8 mouse cellular contexts compared by ENCODE assay signal in genomic region chr2:64097937-64098617, GRCm38 (mm10). TPM values are rescaled to one million over a fixed set of nuclear protein-coding genes. Genes with fewer than 3 reads are reported as not detected.
DNase-seq lines count a peak whose midpoint lies in the region; ATAC-seq lines count a peak whose summit lies in the region.

Gene Fign, minus strand, starts transcription at chr2:64098038.

- H3K27ac ChIP-seq in hindbrain, embryonic 10.5 days, result peak within 1 kb of the TSS; percentile 100
- peak within 1 kb of the TSS; percentile 99 for H3K27ac ChIP-seq in lung, embryonic 15.5 days

- H3K36me3 ChIP-seq in hindbrain, embryonic 10.5 days, result no peaks in the 10 kb centered on the region
- no peaks in the 10 kb centered on the region for H3K36me3 ChIP-seq in lung, embryonic 15.5 days

- under 1% methylated on average over 47 of the region's 85 CpGs for WGBS in hindbrain, embryonic 10.5 days
- WGBS in lung, embryonic 15.5 days, result under 1% methylated on average over 77 of the region's 85 CpGs

- peak within 1 kb of the TSS; percentile 79 for H3K9ac ChIP-seq in lung, embryonic 15.5 days

- no peaks in the 10 kb centered on the region for H3K27me3 ChIP-seq in hindbrain, embryonic 10.5 days (ENCODE audit: insufficient read depth, poor library complexity, severe bottlenecking)
- H3K27me3 ChIP-seq in lung, embryonic 15.5 days, result no peaks in the 10 kb centered on the region

- H3K9me3 ChIP-seq in hindbrain, embryonic 10.5 days, result no peaks in the 10 kb centered on the region
- no peaks in the 10 kb centered on the region for H3K9me3 ChIP-seq in lung, embryonic 15.5 days

- ATAC-seq in lung, embryonic 15.5 days (ENCODE audit: borderline replicate concordance, extremely low read depth, low FRiP score, low TSS enrichment), result peak; percentile 90
- no peak for ATAC-seq in activated CD4-positive, CD25-positive, alpha-beta regulatory T cell, adult 4 months

- H3K4me2 ChIP-seq in lung, embryonic 15.5 days, result peak within 1 kb of the TSS; percentile 82

- DNase-seq in R1 (ENCODE audit: low read depth, low spot score), result peak; percentile 75
- peak; percentile 67 to 71 for DNase-seq in cerebellum, postnatal 14 days
- peak; percentile 55 to 57 for DNase-seq in frontal cortex, postnatal 14 days (ENCODE audit: low spot score in 2 of 2)
- peak; percentile 92 for DNase-seq in hindbrain, embryonic 10.5 days (ENCODE audit: low spot score)
- peak; percentile 41 to 45 for DNase-seq in layer of hippocampus, postnatal 14 days (ENCODE audit: low spot score in 2 of 2)
- DNase-seq in retina, postnatal 1 day, result peak; percentile 89

- H3K4me1 ChIP-seq in hindbrain, embryonic 10.5 days (replicated peaks), result peaks cover 45% of the 10 kb centered on the region
- peaks cover 12% of the 10 kb centered on the region for H3K4me1 ChIP-seq in lung, embryonic 15.5 days

- H3K4me3 ChIP-seq in hindbrain, embryonic 10.5 days, result peak within 1 kb of the TSS; percentile 79
- peak within 1 kb of the TSS; percentile 78 for H3K4me3 ChIP-seq in lung, embryonic 15.5 days

RNA-seq across cellular contexts. Expression of gene Fign, which starts in this region (rescaled TPM):
- polyA plus RNA-seq in hindbrain, embryonic 10.5 days (2016; fragmentation: Nextera tagmentation; extraction: Ambion mirVana), result 16.0 and 22.1 TPM in 2 replicates
- 1 to 10 TPM; 1.8 to 2.5 TPM for total RNA-seq in layer of hippocampus, postnatal 14 days (2021)
- polyA plus RNA-seq in lung, embryonic 15.5 days (2015; fragmentation: Nextera tagmentation; extraction: Ambion mirVana), result 3.4 and 3.8 TPM in 2 replicates
- under 1 TPM in 1 of 2 experiments, not detected in 1; 0.12 TPM for polyA plus RNA-seq in activated CD4-positive, CD25-positive, alpha-beta regulatory T cell, adult 4 months (2017; shearing (Covaris generic))
